Mouse (Mus musculus) ES-Bruce4 (cell line): ENCODE measurements at regions not wholly inside any gene's neighbourhood (a gene's known extent, or its start where the extent isn't known, plus 50 kb on each side); places are given as distances from the start of the nearest gene placed in this dataset.

Source experiments
- H3K27ac ChIP-seq: 2 replicates; pipeline ENCODE4 v1.5.1; 2012; ENCODE audit warnings: low read length, inconsistent platforms; ENCODE audit not compliant: insufficient read depth
- H3K27me3 ChIP-seq: 2 replicates; pipeline ENCODE4 v1.6.1; 2012; ENCODE audit warnings: mild to moderate bottlenecking, low read length, inconsistent platforms; ENCODE audit not compliant: control insufficient read depth, poor library complexity, insufficient read depth, severe bottlenecking
- H3K36me3 ChIP-seq: 2 replicates; pipeline ENCODE4 v1.6.1; 2012; ENCODE audit warnings: inconsistent platforms, mild to moderate bottlenecking, low read length, moderate library complexity; ENCODE audit not compliant: control insufficient read depth, poor library complexity, insufficient read depth, severe bottlenecking
- H3K4me1 ChIP-seq: one replicate; pipeline ENCODE4 v1.8.1; 2011; ENCODE audit warnings: low read length; ENCODE audit not compliant: control insufficient read depth, insufficient read depth
- H3K4me3 ChIP-seq: 2 replicates; pipeline ENCODE4 v1.5.1; 2011; ENCODE audit warnings: low read depth, mild to moderate bottlenecking, low read length
- H3K9ac ChIP-seq: 2 replicates; pipeline ENCODE4 v1.6.1; 2012; ENCODE audit warnings: low read depth, mild to moderate bottlenecking, inconsistent platforms; ENCODE audit not compliant: poor library complexity, severe bottlenecking
- H3K9me3 ChIP-seq: replicated peaks from 2 replicates; pipeline ENCODE4 v1.6.1; 2012; ENCODE audit warnings: mild to moderate bottlenecking, low read length, inconsistent platforms; ENCODE audit not compliant: control insufficient read depth, poor library complexity, insufficient read depth, severe bottlenecking
- CTCF ChIP-seq: IDR thresholded peaks from one replicate; pipeline ENCODE4 v1.8.1; 2011; ENCODE audit warnings: low read depth, low read length
- EP300 ChIP-seq: IDR thresholded peaks from 2 replicates; pipeline ENCODE4 v1.6.1; 2011; ENCODE audit warnings: low read depth, low read length; ENCODE audit not compliant: insufficient read depth
- POLR2A ChIP-seq: IDR thresholded peaks from one replicate; pipeline ENCODE4 v1.8.1; 2011; ENCODE audit warnings: low read length; ENCODE audit not compliant: insufficient read depth

- TF ChIP-seq CTCF (no peak), EP300 (no peak), POLR2A (no peak)
- Histone ChIP-seq H3K9me3 (no peaks in the 10 kb centered on the region), H3K9ac (no peak overlapping the region), H3K27me3 (no peaks in the 10 kb centered on the region), H3K27ac (no peak overlapping the region), H3K4me3 (no peak overlapping the region), H3K36me3 (no peaks in the 10 kb centered on the region), H3K4me1 (peaks cover 10% of the 10 kb centered on the region)
Observed at GRCm38 (mm10) chr6:100435222-100435621, 147.9 kb upstream of the Rybp start.

GRCm38 (mm10) chr6:100433534-100433867 lies 146.2 kb upstream of the Rybp start:
- no peak overlapping the region for H3K27ac ChIP-seq

GRCm38 (mm10) chr6:100432688-100433533 lies 145.6 kb upstream of the Rybp start:
- no peaks in the 10 kb centered on the region for H3K27me3 ChIP-seq

More at GRCm38 (mm10) chr6:100433534-100433867, 146.2 kb upstream of the Rybp start:
- Histone ChIP-seq H3K27me3 (no peaks in the 10 kb centered on the region), H3K9me3 (no peaks in the 10 kb centered on the region), H3K9ac (no peak overlapping the region), H3K36me3 (no peaks in the 10 kb centered on the region), H3K4me1 (peaks cover 10% of the 10 kb centered on the region), H3K4me3 (no peak overlapping the region)
- TF ChIP-seq CTCF (no peak), EP300 (0 out of 2 replicates have a peak, but pooled peaks have one; percentile 2)

GRCm38 (mm10) chr6:100430286-100430685 lies 143.0 kb upstream of the Rybp start:
- Histone ChIP-seq H3K9ac (no peak overlapping the region), H3K4me3 (no peak overlapping the region), H3K27me3 (no peaks in the 10 kb centered on the region), H3K9me3 (no peaks in the 10 kb centered on the region), H3K36me3 (no peaks in the 10 kb centered on the region), H3K27ac (no peak overlapping the region), H3K4me1 (peaks cover 3% of the 10 kb centered on the region)
- TF ChIP-seq EP300 (no peak), CTCF (no peak), POLR2A (no peak)

More at GRCm38 (mm10) chr6:100432688-100433533, 145.6 kb upstream of the Rybp start:
- 0 out of 2 replicates have a peak overlapping the region, but pooled peaks have one; percentile 10 for H3K27ac ChIP-seq
- no peaks in the 10 kb centered on the region for H3K9me3 ChIP-seq
- TF ChIP-seq CTCF, result no peak
- no peak for TF ChIP-seq POLR2A
- peak; percentile 77 for TF ChIP-seq EP300
- no peaks in the 10 kb centered on the region for H3K36me3 ChIP-seq
- H3K9ac ChIP-seq, result no peak overlapping the region
- H3K4me3 ChIP-seq, result no peak overlapping the region
- peaks cover 10% of the 10 kb centered on the region for H3K4me1 ChIP-seq

- no peaks in the 10 kb centered on the region for H3K9me3 ChIP-seq
- no peak overlapping the region for H3K9ac ChIP-seq
- TF ChIP-seq EP300 (no peak), CTCF (no peak), POLR2A (no peak)
- H3K27me3 ChIP-seq, result no peaks in the 10 kb centered on the region
- H3K27ac ChIP-seq, result no peak overlapping the region
- H3K36me3 ChIP-seq, result no peaks in the 10 kb centered on the region
- peaks cover 3% of the 10 kb centered on the region for H3K4me1 ChIP-seq
- no peak overlapping the region for H3K4me3 ChIP-seq
Observed at GRCm38 (mm10) chr6:100429511-100429910, 142.2 kb upstream of the Rybp start.

- Histone ChIP-seq H3K27me3 (no peaks in the 10 kb centered on the region), H3K4me3 (no peak overlapping the region), H3K4me1 (peaks cover 3% of the 10 kb centered on the region), H3K27ac (no peak overlapping the region), H3K36me3 (no peaks in the 10 kb centered on the region), H3K9me3 (no peaks in the 10 kb centered on the region), H3K9ac (no peak overlapping the region)
- TF ChIP-seq EP300, result no peak
- no peak for TF ChIP-seq CTCF
- TF ChIP-seq POLR2A, result no peak
Observed at GRCm38 (mm10) chr6:100428759-100429158, 141.5 kb upstream of the Rybp start.
